Mouse (Mus musculus) left cerebral cortex, postnatal 4 days (tissue): Measurements from ENCODE around the gene Dynlt1f. TPM values are rescaled to one million over a fixed set of nuclear protein-coding genes. Genes with fewer than 3 reads are reported as not detected.
"Not testable (repeated sequence)": the region's sequence is repeated elsewhere in the genome, so short reads cannot be mapped to it uniquely, and the experiment has no call there.

Source experiments
- DNase-seq: peaks from one replicate; pipeline ENCODE4 v3.0.0-alpha.2; 2022
- intact Hi-C: fragments of 180-260 bp; cut with DNase I; formaldehyde crosslinking; loops from one replicate; pipeline ENCODE4 v1.15.1; 2025
- total RNA-seq, 2 experiments: library from RNA; stranded (reverse); gene quantifications; 2 replicates each; pipeline ENCODE4 v1.2.3; 2021

Dynlt1f gene
- total RNA-seq, 2 experiments from 2014 or later, result 258 to 265 TPM

GRCm38 (mm10) chr17:6632850-6633249 is 22.9 kb downstream of the Dynlt1f start:
- not testable (repeated sequence) for DNase-seq

GRCm38 (mm10) chr17:6630398-6630797 is 25.3 kb downstream of the Dynlt1f start:
- intact Hi-C loops, DNase-seq: not testable (repeated sequence)

More at GRCm38 (mm10) chr17:6632850-6633249, 22.9 kb downstream of the Dynlt1f start:
- intact Hi-C loops, result not testable (repeated sequence)

- intact Hi-C loops, DNase-seq: not testable (repeated sequence)
Observed at GRCm38 (mm10) chr17:6624926-6625558, 30.7 kb downstream of the Dynlt1f start.

- DNase-seq, intact Hi-C loops: not testable (repeated sequence)
Observed at GRCm38 (mm10) chr17:6621976-6622375, 33.7 kb downstream of the Dynlt1f start.

- not testable (repeated sequence) for DNase-seq
Observed at GRCm38 (mm10) chr17:6620730-6621451, 34.8 kb downstream of the Dynlt1f start.

GRCm38 (mm10) chr17:6620035-6620434 is 35.7 kb downstream of the Dynlt1f start:
- intact Hi-C loops, DNase-seq: not testable (repeated sequence)

More at GRCm38 (mm10) chr17:6620730-6621451, 34.8 kb downstream of the Dynlt1f start:
- intact Hi-C loops, result not testable (repeated sequence)

- intact Hi-C loops, result not testable (repeated sequence)
Observed at GRCm38 (mm10) chr17:6619271-6619670, 36.4 kb downstream of the Dynlt1f start.

GRCm38 (mm10) chr17:6617689-6618400 is 37.9 kb downstream of the Dynlt1f start:
- DNase-seq, intact Hi-C loops: not testable (repeated sequence)

More at GRCm38 (mm10) chr17:6619271-6619670, 36.4 kb downstream of the Dynlt1f start:
- not testable (repeated sequence) for DNase-seq

- intact Hi-C loops, result not testable (repeated sequence)
Observed at GRCm38 (mm10) chr17:6616731-6617130, 39.0 kb downstream of the Dynlt1f start.

GRCm38 (mm10) chr17:6614316-6614715 is 41.4 kb downstream of the Dynlt1f start:
- intact Hi-C loops, DNase-seq: not testable (repeated sequence)

More at GRCm38 (mm10) chr17:6616731-6617130, 39.0 kb downstream of the Dynlt1f start:
- not testable (repeated sequence) for DNase-seq

GRCm38 (mm10) chr17:6613524-6613923 is 42.2 kb downstream of the Dynlt1f start:
- intact Hi-C loops, DNase-seq: not testable (repeated sequence)

GRCm38 (mm10) chr17:6605347-6605746 is 50.4 kb downstream of the Dynlt1f start:
- intact Hi-C loops, DNase-seq: not testable (repeated sequence)

- intact Hi-C loops, DNase-seq: not testable (repeated sequence)
Observed at GRCm38 (mm10) chr17:6602205-6602604, 53.5 kb downstream of the Dynlt1f start.

- DNase-seq, result peak; percentile 82
- intact Hi-C loops, result not testable (repeated sequence)
Observed at GRCm38 (mm10) chr17:6601204-6601911, 54.3 kb downstream of the Dynlt1f start, which contains the start of gene Dynlt1c. TSS of gene Dynlt1c (plus strand) at chr17:6601671.

GRCm38 (mm10) chr17:6600216-6600911 is 55.3 kb downstream of the Dynlt1f start:
- intact Hi-C loops, DNase-seq: not testable (repeated sequence)

- DNase-seq, intact Hi-C loops: not testable (repeated sequence)
Observed at GRCm38 (mm10) chr17:6598356-6598755, 57.3 kb downstream of the Dynlt1f start.
